Mouse (Mus musculus) layer of hippocampus, postnatal 10 days (tissue): Measurements from ENCODE around the gene Vmn1r173. TPM values are rescaled to one million over a fixed set of nuclear protein-coding genes. Genes with fewer than 3 reads are reported as not detected.
"Not testable (repeated sequence)": the region's sequence is repeated elsewhere in the genome, so short reads cannot be mapped to it uniquely, and the experiment has no call there.

Source experiments
- DNase-seq, 2 experiments: peaks; one replicate each; pipeline ENCODE4 v3.0.0; 2021; ENCODE audit warnings: low spot score in 2 of 2
- long read RNA-seq: library from polyadenylated mRNA; stranded (forward); transcript quantifications from one replicate; pipeline ENCODE4 v2.0.0, GENCODE M21; 2023
- total RNA-seq, 2 experiments: library from RNA; stranded (reverse); gene quantifications; 2 replicates each; pipeline ENCODE4 v1.2.3; 2021

Vmn1r173 gene
- not detected for total RNA-seq
- long read RNA-seq, result 0 reads

- DNase-seq, result not testable (repeated sequence)
Observed at GRCm38 (mm10) chr7:23700403-23700802, at the start of gene Vmn1r173. TSS of gene Vmn1r173 (plus strand) at chr7:23700703.

GRCm38 (mm10) chr7:23658016-23658415 lies 42.5 kb upstream of the Vmn1r173 start, which contains the start of gene Vmn1r172:
TSS of gene Vmn1r172 (plus strand) at chr7:23658316.
- no peak for DNase-seq

- DNase-seq, result not testable (repeated sequence)
Observed at GRCm38 (mm10) chr7:23751970-23752369, 51.5 kb downstream of the Vmn1r173 start, which contains the start of gene Vmn1r174. TSS of gene Vmn1r174 (plus strand) at chr7:23752270.

Other genes with a start within 250 kb of the Vmn1r173 start
- gene Vmn1r167, start 193.5 kb upstream of the Vmn1r173 start, total RNA-seq, result not detected
- gene Vmn1r168, start 161.0 kb upstream of the Vmn1r173 start, total RNA-seq, result not detected
- gene Vmn1r169, start 125.2 kb upstream of the Vmn1r173 start, total RNA-seq, result not detected
- gene Vmn1r170, start 94.5 kb upstream of the Vmn1r173 start, total RNA-seq, result not detected
- gene Vmn1r171, start 70.0 kb upstream of the Vmn1r173 start, total RNA-seq, result not detected
- gene Vmn1r172, start 42.4 kb upstream of the Vmn1r173 start, total RNA-seq, result not detected
- gene Vmn1r174, start 51.6 kb downstream of the Vmn1r173 start, total RNA-seq, result not detected
- not detected for gene Vmn1r175, start 109.9 kb downstream of the Vmn1r173 start, total RNA-seq
- gene Vmn1r176, start 136.7 kb downstream of the Vmn1r173 start, total RNA-seq, result not detected
- gene Vmn1r177, start 165.7 kb downstream of the Vmn1r173 start, total RNA-seq, result not detected
- not detected for gene Vmn1r178, start 191.3 kb downstream of the Vmn1r173 start, total RNA-seq
- not detected for gene Vmn1r179, start 226.3 kb downstream of the Vmn1r173 start, total RNA-seq
- not detected for gene Vmn1r180, start 249.9 kb downstream of the Vmn1r173 start, total RNA-seq